ENCODE assay signal across 9 mouse cellular contexts in genomic region chr2:73003751-73004717, GRCm38 (mm10). TPM values are rescaled to one million over a fixed set of nuclear protein-coding genes. Genes with fewer than 3 reads are reported as not detected.
DNase-seq lines count a peak whose midpoint lies in the region; ATAC-seq lines count a peak whose summit lies in the region.
"Had no signal": no experiment of that assay in that cellular context is flagged by ENCODE, and none has a peak within 500 bp of the region (broad histone marks: within the 10 kb centered on the region; RNA-seq: fewer than 3 reads in every experiment).

No protein-coding gene starts in this region.

- 30% methylated on average over 18 of the region's 24 CpGs for WGBS in hindbrain, embryonic 13.5 days

- H3K36me3 ChIP-seq in hindbrain, embryonic 13.5 days: no peaks in the 10 kb centered on the region
- H3K36me3 ChIP-seq in megakaryocyte, embryonic 14.5 days (replicated peaks; ENCODE audit: low read length): no peaks in the 10 kb centered on the region

- H3K27ac ChIP-seq in hindbrain, embryonic 13.5 days: peak overlapping the region; percentile 75

- peak; percentile 84 for ATAC-seq in hindbrain, embryonic 13.5 days (ENCODE audit: low FRiP score)

- peak; percentile 81 for DNase-seq in MN1 (ENCODE audit: low spot score)
- DNase-seq in cerebellum, postnatal 10 days: peak; percentile 74 to 83
- peak; percentile 90 for DNase-seq in gastrocnemius, adult 18-20 months (ENCODE audit: low spot score)
- DNase-seq in left cerebral cortex, postnatal 25 days (ENCODE audit: low spot score in 2 of 2): peak; percentile 20 to 37
- peak; percentile 44 for DNase-seq in right cerebral cortex, postnatal 14 days
- peak; percentile 42 for DNase-seq in yolk sac, embryonic 10.5 days (ENCODE audit: low spot score)

- H3K9me3 ChIP-seq in hindbrain, embryonic 13.5 days: no peaks in the 10 kb centered on the region
- H3K9me3 ChIP-seq in megakaryocyte, embryonic 14.5 days: peaks cover 5% of the 10 kb centered on the region

- H3K4me2 ChIP-seq in hindbrain, embryonic 13.5 days: peak overlapping the region; percentile 37

- H3K4me1 ChIP-seq in hindbrain, embryonic 13.5 days (replicated peaks): peaks cover 24% of the 10 kb centered on the region
- peaks cover 42% of the 10 kb centered on the region for H3K4me1 ChIP-seq in megakaryocyte, embryonic 14.5 days

- no peak overlapping the region for H3K4me3 ChIP-seq in hindbrain, embryonic 13.5 days
- peak overlapping the region; percentile 88 for H3K4me3 ChIP-seq in megakaryocyte, embryonic 14.5 days (replicated peaks)

- no peaks in the 10 kb centered on the region for H3K27me3 ChIP-seq in hindbrain, embryonic 13.5 days
- no peaks in the 10 kb centered on the region for H3K27me3 ChIP-seq in megakaryocyte, embryonic 14.5 days (replicated peaks)

- intact Hi-C loops in left cerebral cortex, postnatal 25 days (cut with DNase I): no loop called here

- H3K9ac ChIP-seq in hindbrain, embryonic 13.5 days: no peak overlapping the region

RNA-seq across cellular contexts. Expression of gene Gm11084, which starts 17.5 kb away (rescaled TPM):
- total RNA-seq in gastrocnemius, adult 18-20 months (2021): not detected
- polyA plus RNA-seq in hindbrain, embryonic 13.5 days (2015; fragmentation: Nextera tagmentation; extraction: Ambion mirVana): not detected in 2 replicates
- not detected for total RNA-seq in left cerebral cortex, postnatal 25 days (2021)
- polyA plus RNA-seq in megakaryocyte, embryonic 14.5 days (2012; ENCODE audit: insufficient read depth, low replicate concordance): not detected in 2 replicates
- total RNA-seq: left cerebral cortex, adult 8-10 months had no signal

RNA-seq across cellular contexts. Expression of gene Sp3, which starts 23.8 kb away (rescaled TPM):
- 10 to 100 TPM; 17.2 to 20.5 TPM for total RNA-seq in gastrocnemius, adult 18-20 months (2021)
- polyA plus RNA-seq in hindbrain, embryonic 13.5 days (2015; fragmentation: Nextera tagmentation; extraction: Ambion mirVana): 43.3 and 44.5 TPM in 2 replicates
- 10 to 100 TPM; 50.2 to 55.8 TPM for total RNA-seq in left cerebral cortex, postnatal 25 days (2021)
- polyA plus RNA-seq in megakaryocyte, embryonic 14.5 days (2012; ENCODE audit: insufficient read depth, low replicate concordance): 2.3 and 2.5 TPM in 2 replicates

Comparison
In these comparisons a context has a peak if more than half of its experiments do, and no peak if none do; other contexts are left out.
1. DNase-seq: peak in every context shown above with its lines; median percentile 90 in gastrocnemius, adult 18-20 months; 81 in MN1; 78 in cerebellum, postnatal 10 days; 44 in right cerebral cortex, postnatal 14 days; 42 in yolk sac, embryonic 10.5 days; 28 in left cerebral cortex, postnatal 25 days.